Mouse (Mus musculus) adrenal gland, postnatal 36 days (tissue): Measurements from ENCODE around the gene Gpr157. TPM values are rescaled to one million over a fixed set of nuclear protein-coding genes. Genes with fewer than 3 reads are reported as not detected.
A peak's percentile ranks its signal among the peaks of the same experiment; 100 is the strongest.
"Not testable (repeated sequence)": the region's sequence is repeated elsewhere in the genome, so short reads cannot be mapped to it uniquely, and the experiment has no call there.

ENCODE experiments used
- DNase-seq, 2 experiments: peaks; one replicate each; pipeline ENCODE4 v3.0.0; 2021; ENCODE audit warnings: mixed read lengths in 1 of 2
- long read RNA-seq, 2 experiments: library from polyadenylated mRNA; stranded (forward); transcript quantifications; one replicate each; pipeline ENCODE4 v2.0.0; 2021; ENCODE audit warnings: borderline sequencing depth in 2 of 2
- total RNA-seq, 2 experiments: library from RNA; stranded (reverse); gene quantifications; 2 replicates each; pipeline ENCODE4 v1.2.3; 2021

Gene Gpr157
- total RNA-seq = 1 to 10 TPM in 1 of 2 experiments, under 1 TPM in 1; 0.99 to 1.9 TPM
- long read RNA-seq, experiment 1, full-length matches to known transcripts = 1 of 1 reads
- long read RNA-seq, experiment 1, partial matches to known transcripts = 0 of 1 reads
- long read RNA-seq, experiment 1, other reads (novel, unspliced or antisense) = 0 of 1 reads
- long read RNA-seq, experiment 2, full-length matches to known transcripts = 1 of 1 reads
- long read RNA-seq, experiment 2, partial matches to known transcripts = 0 of 1 reads
- long read RNA-seq, experiment 2, other reads (novel, unspliced or antisense) = 0 of 1 reads

- DNase-seq = peak; percentile 95 to 96
Observed at GRCm38 (mm10) chr4:150087161-150087889, at the start of gene Gpr157. Gene Gpr157, plus strand, starts transcription at chr4:150087365.

- peak in 1 of 2 experiments; percentile 39 for DNase-seq
Observed at GRCm38 (mm10) chr4:150038533-150038932, 48.6 kb upstream of the Gpr157 start.

GRCm38 (mm10) chr4:150040003-150040581 lies 47.1 kb upstream of the Gpr157 start:
- DNase-seq = no peak

- not testable (repeated sequence) for DNase-seq
Observed at GRCm38 (mm10) chr4:150040856-150041255, 46.3 kb upstream of the Gpr157 start.

- no peak for DNase-seq
Observed at GRCm38 (mm10) chr4:150041346-150042110, 45.6 kb upstream of the Gpr157 start.

- DNase-seq = no peak
Observed at GRCm38 (mm10) chr4:150043591-150043990, 43.6 kb upstream of the Gpr157 start.

GRCm38 (mm10) chr4:150048038-150048437 lies 39.1 kb upstream of the Gpr157 start:
- peak; percentile 78 to 82 for DNase-seq

GRCm38 (mm10) chr4:150048478-150049156 lies 38.5 kb upstream of the Gpr157 start:
- DNase-seq = peak; percentile 53 to 58

GRCm38 (mm10) chr4:150049157-150049513 lies 38.0 kb upstream of the Gpr157 start:
- DNase-seq = no peak

GRCm38 (mm10) chr4:150049564-150050226 lies 37.5 kb upstream of the Gpr157 start:
- DNase-seq = no peak

- DNase-seq = no peak
Observed at GRCm38 (mm10) chr4:150051514-150051913, 35.7 kb upstream of the Gpr157 start.

GRCm38 (mm10) chr4:150052380-150052779 lies 34.8 kb upstream of the Gpr157 start:
- DNase-seq = no peak

- peak; percentile 29 to 35 for DNase-seq
Observed at GRCm38 (mm10) chr4:150056171-150056570, 31.0 kb upstream of the Gpr157 start.

GRCm38 (mm10) chr4:150057722-150058121 lies 29.4 kb upstream of the Gpr157 start:
- no peak for DNase-seq

- no peak for DNase-seq
Observed at GRCm38 (mm10) chr4:150059841-150060468, 27.2 kb upstream of the Gpr157 start.

- DNase-seq = no peak
Observed at GRCm38 (mm10) chr4:150060469-150061170, 26.5 kb upstream of the Gpr157 start.

GRCm38 (mm10) chr4:150061432-150062225 lies 25.5 kb upstream of the Gpr157 start:
- peak; percentile 58 to 62 for DNase-seq

GRCm38 (mm10) chr4:150066706-150067323 lies 20.4 kb upstream of the Gpr157 start:
- DNase-seq = no peak

- no peak for DNase-seq
Observed at GRCm38 (mm10) chr4:150068216-150068615, 18.9 kb upstream of the Gpr157 start.
